Mouse (Mus musculus) heart, adult 8-10 months (tissue): ENCODE measurements around the gene Panx2. TPM values are rescaled to one million over a fixed set of nuclear protein-coding genes. Genes with fewer than 3 reads are reported as not detected.
A peak's percentile ranks its signal among the peaks of the same experiment; 100 is the strongest.

Source experiments
- DNase-seq: peaks from one replicate; pipeline ENCODE4 v3.0.0; 2022; ENCODE audit warnings: low spot score
- total RNA-seq, 4 experiments: library from RNA; stranded (reverse); gene quantifications; 2 replicates each; pipeline ENCODE4 v1.2.4; 2022

Panx2 gene
- total RNA-seq, 4 experiments from 2014 or later = 1.1 to 2.1 (median 1.7) TPM

GRCm38 (mm10) chr15:89122649-89123366, 63.3 kb downstream of the Panx2 start, which contains the start of gene Tubgcp6:
TSS of gene Tubgcp6 (minus strand) at chr15:89123112.
- peak; percentile 96 for DNase-seq

Other genes starting within 250 kb of the Panx2 start
- 10 to 100 TPM in 2 of 4 experiments, 1 to 10 TPM in 2; 7.4 to 10.3 (median 9.9) TPM for gene Alg12, start 240.4 kb upstream of the Panx2 start, total RNA-seq
- 10 to 100 TPM; 17.2 to 28.0 (median 21.1) TPM for gene Creld2, start 240.1 kb upstream of the Panx2 start, total RNA-seq
- gene Pim3, start 197.5 kb upstream of the Panx2 start, total RNA-seq = 100 to 1,000 TPM in 1 of 4 experiments, 10 to 100 TPM in 3; 70.8 to 183 (median 86.1) TPM
- gene Ttll8, start 105.3 kb upstream of the Panx2 start, total RNA-seq = not detected
- gene Mlc1, start 80.7 kb upstream of the Panx2 start, total RNA-seq = not detected
- 100 to 1,000 TPM; 105 to 126 (median 121) TPM for gene Mov10l1, start 76.8 kb upstream of the Panx2 start, total RNA-seq
- gene Trabd, start 15.4 kb downstream of the Panx2 start, total RNA-seq = 10 to 100 TPM; 43.9 to 51.4 (median 45.4) TPM
- gene Selenoo, start 29.4 kb downstream of the Panx2 start, total RNA-seq = 10 to 100 TPM; 15.0 to 16.6 (median 15.8) TPM
- 10 to 100 TPM in 1 of 4 experiments, 1 to 10 TPM in 3; 8.2 to 11.6 (median 9.0) TPM for gene Tubgcp6, start 63.4 kb downstream of the Panx2 start, total RNA-seq
- 1 to 10 TPM; 5.8 to 9.5 (median 6.9) TPM for gene Hdac10, start 69.0 kb downstream of the Panx2 start, total RNA-seq
- gene Mapk12, start 81.0 kb downstream of the Panx2 start, total RNA-seq = 10 to 100 TPM; 21.1 to 31.4 (median 28.0) TPM
- 1 to 10 TPM; 1.1 to 2.8 (median 2.7) TPM for gene Mapk11, start 89.9 kb downstream of the Panx2 start, total RNA-seq
- gene Plxnb2, start 121.1 kb downstream of the Panx2 start, total RNA-seq = 100 to 1,000 TPM in 2 of 4 experiments, 10 to 100 TPM in 2; 92.5 to 104 (median 99.6) TPM
- gene Dennd6b, start 136.8 kb downstream of the Panx2 start, total RNA-seq = 10 to 100 TPM in 2 of 4 experiments, 1 to 10 TPM in 2; 8.8 to 12.9 (median 11.0) TPM
- gene Ppp6r2, start 151.8 kb downstream of the Panx2 start, total RNA-seq = 10 to 100 TPM; 82.1 to 87.5 (median 84.7) TPM